Mouse (Mus musculus) lung, adult 2 months (tissue): Measurements from ENCODE around the gene Uckl1.

Experiments used
- CTCF ChIP-seq: fragments of 200-500 bp; IDR thresholded peaks from 2 replicates; pipeline ENCODE4 v1.5.1; 2011; ENCODE audit warnings: mild to moderate bottlenecking, low read length, control low read depth; ENCODE audit not compliant: insufficient read depth
- POLR2A ChIP-seq: fragments of 200-500 bp; IDR thresholded peaks from 2 replicates; pipeline ENCODE4 v1.6.1; 2011; ENCODE audit warnings: low read depth, mild to moderate bottlenecking, control low read depth, low read length, borderline replicate concordance; ENCODE audit errors: extremely low read depth

DNA sequence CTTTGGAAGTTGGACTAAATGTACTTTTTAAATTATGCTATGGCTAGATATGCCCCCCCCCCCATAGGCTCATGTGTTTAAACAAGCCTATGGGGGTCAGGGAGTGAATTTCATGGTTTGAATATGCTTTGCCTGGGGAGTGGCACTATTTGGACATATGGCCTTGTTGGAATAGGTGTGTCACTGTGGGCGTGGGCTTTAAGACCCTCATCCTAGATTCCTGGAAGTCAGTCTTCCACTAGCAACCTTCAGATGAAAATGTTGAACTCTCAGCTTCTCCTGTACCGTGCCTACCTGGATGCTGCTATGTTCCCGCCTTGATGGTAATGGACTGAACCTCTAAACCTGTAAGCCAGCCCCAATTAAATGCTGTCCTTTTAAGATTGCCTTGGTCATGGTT is 52.1 kb downstream of the Uckl1 start:
- no peak for TF ChIP-seq CTCF
- no peak for TF ChIP-seq POLR2A
